Mouse (Mus musculus) CH12.LX (cell line): ENCODE results near the gene Etv6. TPM values are rescaled to one million over a fixed set of nuclear protein-coding genes. Genes with fewer than 3 reads are reported as not detected.

ENCODE experiments used
- DNase-seq: peaks from one replicate; pipeline ENCODE4 v3.0.0-alpha.2; 2013; ENCODE audit errors: extremely low read depth
- H3K27ac ChIP-seq: 2 replicates; pipeline ENCODE4 v1.5.1; 2012; ENCODE audit warnings: low read depth, mild to moderate bottlenecking, control low read depth, moderate library complexity; ENCODE audit not compliant: insufficient read depth
- H3K27me3 ChIP-seq: replicated peaks from 2 replicates; pipeline ENCODE3; 2012; ENCODE audit warnings: inconsistent platforms
- H3K36me3 ChIP-seq, 2 experiments: replicated peaks in 1 of 2; 2 replicates each; pipeline versions ENCODE3 to v1.6.1; 2012; ENCODE audit warnings: inconsistent platforms in 1 of 2, low read length in 1 of 2, mild to moderate bottlenecking in 1 of 2, mixed read lengths in 1 of 2, moderate library complexity in 1 of 2; ENCODE audit not compliant: control insufficient read depth in 1 of 2, insufficient read depth in 1 of 2
- H3K4me1 ChIP-seq, 2 experiments: 2 replicates each; pipeline ENCODE4 v1.6.1; 2012; ENCODE audit warnings: inconsistent platforms in 1 of 2, moderate library complexity in 1 of 2; ENCODE audit not compliant: insufficient read depth in 2 of 2, control insufficient read depth in 1 of 2
- H3K4me2 ChIP-seq: 2 replicates; pipeline ENCODE4 v1.6.1; 2012; ENCODE audit warnings: low read depth, mild to moderate bottlenecking, control low read depth; ENCODE audit not compliant: poor library complexity, insufficient read depth, severe bottlenecking
- H3K4me3 ChIP-seq, 3 experiments: fragments of 150-350 bp in 1 of 3; sonication (generic) in 1 of 3; replicated peaks in 1 of 3; 2 replicates each; pipeline versions ENCODE3 to v1.5.1; 2011 to 2012; ENCODE audit warnings: low read depth in 2 of 3, low read length in 2 of 3, mild to moderate bottlenecking in 2 of 3, moderate library complexity in 2 of 3, control low read depth in 1 of 3, improper control_type of control experiment in 1 of 3, inconsistent platforms in 1 of 3, mixed read lengths in 1 of 3; ENCODE audit not compliant: poor library complexity in 1 of 3
- H3K79me2 ChIP-seq: replicated peaks from 2 replicates; pipeline ENCODE4 v1.6.1; 2012; ENCODE audit warnings: mild to moderate bottlenecking, moderate library complexity; ENCODE audit not compliant: control insufficient read depth, poor library complexity, insufficient read depth, severe bottlenecking; ENCODE audit errors: extremely low read depth
- H3K9ac ChIP-seq: 2 replicates; pipeline ENCODE4 v1.6.1; 2012; ENCODE audit warnings: low read depth, mild to moderate bottlenecking, control low read depth, moderate library complexity; ENCODE audit not compliant: insufficient read depth
- H3K9me3 ChIP-seq: replicated peaks from 2 replicates; pipeline ENCODE3; 2012; ENCODE audit warnings: low read length, inconsistent platforms, mixed read lengths
- CHD1 ChIP-seq: IDR thresholded peaks from 2 replicates; pipeline ENCODE4 v1.6.1; 2012; ENCODE audit warnings: low read depth, low read length, improper control_type of control experiment, inconsistent platforms
- CTCF ChIP-seq, 2 experiments: IDR thresholded peaks in 1 of 2; conservative IDR thresholded peaks in 1 of 2; 2 replicates each; pipeline ENCODE4 v1.5.1; 2011 to 2012; ENCODE audit warnings: low read depth in 2 of 2, low read length in 2 of 2, improper control_type of control experiment in 1 of 2, inconsistent platforms in 1 of 2, mild to moderate bottlenecking in 1 of 2, moderate library complexity in 1 of 2
- E2F4 ChIP-seq: IDR thresholded peaks from 2 replicates; pipeline ENCODE4 v1.6.1; 2011; ENCODE audit warnings: low read depth, low read length, improper control_type of control experiment; ENCODE audit not compliant: insufficient replicate concordance
- ELF1 ChIP-seq: IDR thresholded peaks from 2 replicates; pipeline ENCODE4 v1.6.1; 2014; ENCODE audit warnings: low read depth, mild to moderate bottlenecking, inconsistent platforms, low read length, improper control_type of control experiment
- ETS1 ChIP-seq: conservative IDR thresholded peaks from 2 replicates; pipeline ENCODE4 v1.6.1; 2012; ENCODE audit warnings: low read depth, mild to moderate bottlenecking, inconsistent platforms, low read length, improper control_type of control experiment, moderate library complexity
- GABPA ChIP-seq: IDR thresholded peaks from 2 replicates; pipeline ENCODE4 v1.6.1; 2012; ENCODE audit warnings: low read depth, low read length, improper control_type of control experiment, inconsistent platforms; ENCODE audit not compliant: insufficient replicate concordance
- IRF4 ChIP-seq: IDR thresholded peaks from 2 replicates; pipeline ENCODE4 v1.6.1; 2014; ENCODE audit warnings: low read depth, mild to moderate bottlenecking, inconsistent platforms, low read length, improper control_type of control experiment
- MAFK ChIP-seq: IDR thresholded peaks from 2 replicates; pipeline ENCODE4 v1.6.1; 2011; ENCODE audit warnings: low read length, improper control_type of control experiment; ENCODE audit not compliant: insufficient replicate concordance
- MAZ ChIP-seq: IDR thresholded peaks from 2 replicates; pipeline ENCODE4 v1.6.1; 2012; ENCODE audit warnings: low read depth, mild to moderate bottlenecking, inconsistent platforms, low read length, improper control_type of control experiment, moderate library complexity
- MEF2A ChIP-seq: IDR thresholded peaks from 2 replicates; pipeline ENCODE4 v1.6.1; 2014; ENCODE audit warnings: low read depth, mild to moderate bottlenecking, inconsistent platforms, low read length, improper control_type of control experiment, borderline replicate concordance
- MXI1 ChIP-seq: IDR thresholded peaks from 2 replicates; pipeline ENCODE4 v1.6.1; 2011; ENCODE audit warnings: mild to moderate bottlenecking, low read depth, low read length, improper control_type of control experiment
- NRF1 ChIP-seq: IDR thresholded peaks from 2 replicates; pipeline ENCODE4 v1.6.1; 2014; ENCODE audit warnings: low read depth, mild to moderate bottlenecking, inconsistent platforms, low read length, improper control_type of control experiment, moderate library complexity
- PAX5 ChIP-seq: IDR thresholded peaks from 2 replicates; pipeline ENCODE4 v1.6.1; 2012; ENCODE audit warnings: low read length, inconsistent platforms, mixed read lengths
- POLR2A ChIP-seq: IDR thresholded peaks from 2 replicates; pipeline ENCODE4 v1.6.1; 2011; ENCODE audit warnings: low read depth, mild to moderate bottlenecking, improper control_type of control experiment, low read length
- SIN3A ChIP-seq: IDR thresholded peaks from 2 replicates; pipeline ENCODE4 v1.6.1; 2012; ENCODE audit warnings: low read length, improper control_type of control experiment, inconsistent platforms
- TBP ChIP-seq: conservative IDR thresholded peaks from 2 replicates; pipeline ENCODE4 v1.6.1; 2011; ENCODE audit warnings: low read depth, low read length, improper control_type of control experiment
- UBTF ChIP-seq: IDR thresholded peaks from 2 replicates; pipeline ENCODE4 v1.6.1; 2012; ENCODE audit warnings: low read depth, mild to moderate bottlenecking, inconsistent platforms, low read length, improper control_type of control experiment, moderate library complexity
- USF1 ChIP-seq: IDR thresholded peaks from 2 replicates; pipeline ENCODE4 v1.6.1; 2014; ENCODE audit warnings: low read depth, mild to moderate bottlenecking, inconsistent platforms, low read length, improper control_type of control experiment
- ZKSCAN1 ChIP-seq: IDR thresholded peaks from 2 replicates; pipeline ENCODE4 v1.6.1; 2012; ENCODE audit warnings: low read depth, inconsistent platforms, low read length, improper control_type of control experiment, borderline replicate concordance
- dilution Hi-C: fragments of 300-500 bp; cut with MboI; formaldehyde crosslinking; loops from 2 replicates; pipeline ENCODE4 v1.14.3; 2020; ENCODE audit warnings: low sequenced_read_pairs; ENCODE audit not compliant: extremely low pct_unique_long_range_greater_than_20kb, extremely low pct_ligation_motif_present
- in situ Hi-C: fragments of 300-500 bp; cut with MboI; formaldehyde crosslinking; loops from 3 replicates; pipeline ENCODE4 v1.14.3; 2019; ENCODE audit warnings: low sequenced_read_pairs, low pct_ligation_motif_present, low pct_unique_long_range_greater_than_20kb, mixed read lengths
- polyA plus RNA-seq: library from polyadenylated mRNA; unstranded; fragments of >175 nt; gene quantifications from 2 replicates; pipeline ENCODE4 v1.2.1, GENCODE M21; 2012; ENCODE audit warnings: low read depth; ENCODE audit not compliant: insufficient read length
- total RNA-seq, 2 experiments: library from RNA; depleted of rRNA; stranded (reverse); fragments of 300-350 nt in 1 of 2; fragments of >200 nt in 1 of 2; gene quantifications; 2 replicates each; pipeline ENCODE4 v1.2.3; 2012 to 2014

Gene Etv6
- total and polyA plus RNA-seq, 3 experiments: 7.6 to 29.5 (median 10.1) TPM

DNA sequence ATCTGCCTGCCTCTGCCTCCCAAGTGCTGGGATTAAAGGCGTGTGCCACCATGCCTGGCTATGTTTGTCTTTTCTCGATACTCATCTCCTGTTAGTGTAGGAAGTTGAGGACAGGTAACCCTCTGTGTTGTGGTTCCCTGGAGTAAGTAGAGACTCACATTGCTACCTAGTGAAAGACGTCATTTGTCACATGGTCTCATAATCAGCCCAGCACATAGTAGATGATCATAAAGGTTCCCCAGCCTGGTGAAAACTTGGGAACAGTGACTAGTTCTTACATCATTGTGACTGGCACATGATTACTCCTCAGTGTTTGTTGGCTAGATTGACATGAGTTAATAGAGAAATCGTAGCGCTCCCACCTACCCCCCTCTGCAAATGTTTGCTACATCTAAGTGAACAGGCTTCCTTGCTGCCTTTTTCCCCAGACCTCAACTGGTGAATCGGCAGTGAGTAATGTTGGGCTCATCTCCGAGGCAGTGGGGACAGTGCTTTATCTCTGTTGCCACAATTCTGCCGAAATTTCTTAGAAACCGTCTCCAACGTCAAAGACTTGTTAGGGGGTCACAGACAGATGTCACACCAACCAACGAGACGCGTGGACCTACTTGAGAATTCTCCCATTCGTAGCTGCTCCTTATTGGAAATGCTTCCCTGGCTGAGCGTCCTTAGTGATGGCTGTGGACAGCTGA is 46.9 kb downstream of the Etv6 start:
- DNase-seq: no peak
- Histone ChIP-seq H3K36me3 (peaks cover 0 to 75% of the 10 kb centered on the region in 2 experiments), H3K4me1 (peaks cover 4 to 62% of the 10 kb centered on the region in 2 experiments; a peak in 3 of 4 replicates), H3K9ac (no peak overlapping the region), H3K27ac (no peak overlapping the region), H3K79me2 (peaks cover 3% of the 10 kb centered on the region; the same call in 1 of the 2 replicates), H3K4me3 (no peak overlapping the region), H3K27me3 (no peaks in the 10 kb centered on the region), H3K4me2 (no peak overlapping the region), H3K9me3 (no peaks in the 10 kb centered on the region)
- in situ Hi-C loops: no loop called here
- TF ChIP-seq MAFK (no peak), CHD1 (no peak), MEF2A (no peak), IRF4 (no peak), NRF1 (no peak), ETS1 (no peak), POLR2A (no peak), CTCF (conservative IDR thresholded peaks at IDR 0.05 in 1 of 2, IDR thresholded peaks at IDR 0.05 in 1 of 2; ENCODE audit: low read depth in 2 of 2, low read length in 2 of 2) (no peak), E2F4 (no peak), GABPA (no peak), PAX5 (no peak), ELF1 (no peak), ZKSCAN1 (no peak), UBTF (no peak), SIN3A (no peak), TBP (no peak), MAZ (no peak), MXI1 (no peak)
- dilution Hi-C loops: no loop called here

DNA sequence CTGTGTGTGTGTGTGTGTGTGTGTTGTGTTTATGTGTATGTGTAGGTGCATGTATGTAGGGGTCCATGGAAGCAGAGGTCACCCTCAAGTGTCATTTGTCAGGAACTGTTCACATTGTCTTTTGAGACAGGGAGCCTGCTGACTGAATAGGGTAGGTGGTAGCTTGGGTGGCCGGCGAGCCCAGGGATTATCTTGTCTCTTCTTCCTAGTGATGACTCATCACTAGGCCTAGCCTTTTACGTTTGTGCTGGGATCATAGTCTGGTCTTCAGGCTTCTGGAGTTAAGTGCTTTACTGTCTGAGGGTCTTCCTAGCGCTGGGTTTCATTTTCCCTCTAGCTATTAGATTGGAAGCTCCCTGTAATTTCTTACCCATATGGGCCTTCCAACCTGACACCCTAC is 47.9 kb downstream of the Etv6 start:
- Histone ChIP-seq H3K9me3 (no peaks in the 10 kb centered on the region), H3K79me2 (peaks cover 3% of the 10 kb centered on the region; the same call in 1 of the 2 replicates), H3K36me3 (peaks cover 0 to 75% of the 10 kb centered on the region in 2 experiments), H3K27ac (no peak overlapping the region), H3K9ac (no peak overlapping the region), H3K4me1 (peaks cover 4 to 62% of the 10 kb centered on the region in 2 experiments; a peak in 3 of 4 replicates), H3K4me3 (no peak overlapping the region), H3K27me3 (no peaks in the 10 kb centered on the region), H3K4me2 (no peak overlapping the region)
- in situ Hi-C loops (no loop called here), dilution Hi-C loops (no loop called here)
- DNase-seq: no peak
- TF ChIP-seq IRF4: no peak
- no peak for TF ChIP-seq CHD1
- no peak for TF ChIP-seq USF1
